Mouse (Mus musculus): ENCODE measurements around the gene Cd248.
A peak's percentile ranks its signal among the peaks of the same experiment; 100 is the strongest.

The Cd248 gene

GRCm38 (mm10) chr19:5107556-5108270, 39.8 kb downstream of the Cd248 start:
- DNase-seq, result no peak

- no peak for DNase-seq
These were observed 40.3 kb downstream of the Cd248 start for GRCm38 (mm10) chr19:5108271-5108575.

- DNase-seq, result no peak
These were observed 40.8 kb downstream of the Cd248 start for GRCm38 (mm10) chr19:5108702-5109101.

GRCm38 (mm10) chr19:5109659-5110453, 42.0 kb downstream of the Cd248 start:
- DNase-seq, result no peak

GRCm38 (mm10) chr19:5113783-5114182, 45.9 kb downstream of the Cd248 start:
- no peak for DNase-seq

- DNase-seq, result peak; percentile 58 to 69
These were observed 49.9 kb downstream of the Cd248 start for GRCm38 (mm10) chr19:5117494-5118383.

GRCm38 (mm10) chr19:5118384-5118698, 50.5 kb downstream of the Cd248 start, which contains the start of gene Klc2:
Gene Klc2 (minus strand): TSS chr19:5118560.
- no peak for DNase-seq

Measured in thymus, adult 18-20 months (tissue).